In the genomic region with DNA sequence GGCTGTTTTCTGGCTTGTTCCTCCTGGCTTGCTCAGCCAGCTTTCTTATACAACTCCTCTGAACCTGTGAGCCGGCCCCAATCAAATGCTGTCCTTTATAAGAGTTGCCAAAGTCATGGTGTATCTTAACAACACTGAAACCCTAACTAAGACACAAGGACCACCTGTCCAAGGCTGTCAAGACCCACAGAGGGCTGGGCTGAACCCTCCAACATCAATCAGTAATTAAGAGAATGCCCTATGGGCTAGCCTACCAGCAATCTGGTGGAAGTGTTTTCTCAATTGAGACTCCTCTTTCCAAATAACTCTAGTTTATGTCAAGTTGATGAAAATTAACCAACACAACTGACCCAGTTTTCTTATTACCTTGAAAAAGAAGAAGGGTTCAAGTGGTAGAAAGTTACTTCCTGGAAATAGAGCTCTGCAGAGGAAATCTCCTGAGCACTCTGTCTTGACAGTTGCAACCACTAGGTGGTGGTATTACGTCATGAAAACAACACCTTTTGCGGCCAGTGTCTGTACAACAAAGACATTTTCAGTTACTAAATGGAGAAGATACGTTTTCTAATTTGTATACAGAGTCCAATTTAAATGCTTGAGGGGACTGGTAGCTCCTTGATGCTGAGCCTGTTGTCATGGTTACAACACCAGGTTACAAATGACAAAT, we compare ENCODE assay signal across 9 mouse cellular contexts. TPM values are rescaled to one million over a fixed set of nuclear protein-coding genes. Genes with fewer than 3 reads are reported as not detected.
DNase-seq lines count a peak whose midpoint lies in the region; ATAC-seq lines count a peak whose summit lies in the region.
"Had no signal": no experiment of that assay in that cellular context is flagged by ENCODE, and none has a peak within 500 bp of the region (broad histone marks: within the 10 kb centered on the region; RNA-seq: fewer than 3 reads in every experiment).

No protein-coding gene starts in this region.

- no peak overlapping the region for H3K4me2 ChIP-seq in embryonic facial prominence, embryonic 11.5 days (ENCODE audit: low read depth, low read length)
- no peak overlapping the region for H3K4me2 ChIP-seq in lung, embryonic 16.5 days (ENCODE audit: low read depth, low read length)
- H3K4me2 ChIP-seq: heart, embryonic 15.5 days had no signal

- no peak; the same call in 1 of the 2 replicates for ATAC-seq in embryonic facial prominence, embryonic 11.5 days (replicated peaks; ENCODE audit: insufficient number of reproducible peaks, low FRiP score, low TSS enrichment, low read depth)
- peak; percentile 67; the same call in 1 of the 2 replicates for ATAC-seq in lung, embryonic 16.5 days (ENCODE audit: low read depth)

- no peaks in the 10 kb centered on the region for H3K36me3 ChIP-seq in embryonic facial prominence, embryonic 11.5 days (replicated peaks; ENCODE audit: control insufficient read depth, insufficient read depth, low read depth, low read length)
- H3K36me3 ChIP-seq in lung, embryonic 16.5 days (ENCODE audit: control insufficient read depth, insufficient read depth, low read length) = no peaks in the 10 kb centered on the region
- H3K36me3 ChIP-seq: heart, embryonic 15.5 days had no signal

- WGBS in embryonic facial prominence, embryonic 11.5 days = 24% methylated on average over 4 of the region's 4 CpGs
- WGBS in lung, embryonic 16.5 days = 25% methylated on average over 4 of the region's 4 CpGs

- H3K4me3 ChIP-seq in embryonic facial prominence, embryonic 11.5 days (ENCODE audit: low read depth, low read length) = no peak overlapping the region
- no peak overlapping the region for H3K4me3 ChIP-seq in lung, embryonic 16.5 days (ENCODE audit: low read length)
- H3K4me3 ChIP-seq: heart, embryonic 15.5 days had no signal

- intact Hi-C loops in heart, postnatal 10 days (cut with DNase I) = loop anchor here (1.0 kb wide), 2 partner anchors 136 to 203 kb away; no protein-coding TSS in a partner anchor

- H3K4me1 ChIP-seq in embryonic facial prominence, embryonic 11.5 days (ENCODE audit: control insufficient read depth, insufficient read depth, low read length) = no peaks in the 10 kb centered on the region
- peaks cover 9% of the 10 kb centered on the region; the same call in 1 of the 2 replicates for H3K4me1 ChIP-seq in lung, embryonic 16.5 days (replicated peaks; ENCODE audit: control insufficient read depth, insufficient read depth, low read length)

- no peaks in the 10 kb centered on the region for H3K27me3 ChIP-seq in embryonic facial prominence, embryonic 11.5 days (ENCODE audit: control insufficient read depth, insufficient read depth, low read length)
- H3K27me3 ChIP-seq in lung, embryonic 16.5 days (ENCODE audit: control insufficient read depth, insufficient read depth, low read depth, low read length) = no peaks in the 10 kb centered on the region

- DNase-seq in CD8-positive naive resting alpha-beta T cell, adult 2 months (ENCODE audit: low read depth in 2 of 2, low spot score in 2 of 2) = peak; percentile 70 to 86
- peak; percentile 80 for DNase-seq in adrenal gland, postnatal 10 days
- peak; percentile 89 for DNase-seq in embryonic facial prominence, embryonic 11.5 days (ENCODE audit: low spot score)
- DNase-seq in heart, postnatal 10 days = peak; percentile 87 to 91
- DNase-seq in kidney, postnatal 4 days = peak; percentile 74 to 83
- DNase-seq in ovary, adult 18-20 months (ENCODE audit: low spot score) = peak; percentile 26
- DNase-seq in thymus, postnatal 0 days (ENCODE audit: low spot score) = peak; percentile 89

- H3K9me3 ChIP-seq in embryonic facial prominence, embryonic 11.5 days (replicated peaks; ENCODE audit: control insufficient read depth, low read length) = no peaks in the 10 kb centered on the region
- no peaks in the 10 kb centered on the region for H3K9me3 ChIP-seq in lung, embryonic 16.5 days (ENCODE audit: control insufficient read depth, low read length)
- H3K9me3 ChIP-seq: heart, embryonic 15.5 days had no signal

- H3K9ac ChIP-seq in embryonic facial prominence, embryonic 11.5 days (replicated peaks; ENCODE audit: low read length) = no peak overlapping the region
- no peak overlapping the region for H3K9ac ChIP-seq in lung, embryonic 16.5 days (ENCODE audit: low read length)
- H3K9ac ChIP-seq: heart, embryonic 15.5 days had no signal

- H3K27ac ChIP-seq in embryonic facial prominence, embryonic 11.5 days (replicated peaks; ENCODE audit: low read depth, low read length) = no peak overlapping the region
- no peak overlapping the region for H3K27ac ChIP-seq in lung, embryonic 16.5 days (ENCODE audit: low read length)
- H3K27ac ChIP-seq: heart, embryonic 15.5 days had no signal

RNA-seq across cellular contexts. Expression of a gene that starts 1.4 kb away (rescaled TPM):
- 10 to 100 TPM; 37.0 to 58.7 TPM for total RNA-seq in adrenal gland, postnatal 10 days (2021)
- polyA plus RNA-seq in embryonic facial prominence, embryonic 11.5 days (2014; fragmentation: Nextera tagmentation; extraction: Ambion mirVana) = 21.0 and 24.8 TPM in 2 replicates
- 10 to 100 TPM; 51.1 to 60.0 TPM for total RNA-seq in heart, postnatal 10 days (2021)
- 57.4 and 66.1 TPM in 2 replicates for polyA plus RNA-seq in lung, embryonic 16.5 days (2015; fragmentation: Nextera tagmentation; extraction: Ambion mirVana)
- polyA plus RNA-seq in thymus, postnatal 0 days (2015; fragmentation: Nextera tagmentation; extraction: Ambion mirVana) = 14.7 and 18.0 TPM in 2 replicates

RNA-seq across cellular contexts. Expression of a gene that starts 35.9 kb away (rescaled TPM):
- under 1 TPM; 0.42 to 0.58 TPM for total RNA-seq in adrenal gland, postnatal 10 days (2021)
- polyA plus RNA-seq in embryonic facial prominence, embryonic 11.5 days (2014; fragmentation: Nextera tagmentation; extraction: Ambion mirVana) = 0.66 and 0.83 TPM in 2 replicates
- total RNA-seq in heart, postnatal 10 days (2021) = under 1 TPM; 0.22 to 0.34 TPM
- 0.40 and 0.54 TPM in 2 replicates for polyA plus RNA-seq in lung, embryonic 16.5 days (2015; fragmentation: Nextera tagmentation; extraction: Ambion mirVana)
- 0.32 and 0.49 TPM in 2 replicates for polyA plus RNA-seq in thymus, postnatal 0 days (2015; fragmentation: Nextera tagmentation; extraction: Ambion mirVana)

RNA-seq across cellular contexts. Expression of a gene that starts 36.2 kb away (rescaled TPM):
- total RNA-seq in adrenal gland, postnatal 10 days (2021) = 10 to 100 TPM; 40.3 to 46.7 TPM
- 103 and 105 TPM in 2 replicates for polyA plus RNA-seq in embryonic facial prominence, embryonic 11.5 days (2014; fragmentation: Nextera tagmentation; extraction: Ambion mirVana)
- 10 to 100 TPM; 23.4 to 24.4 TPM for total RNA-seq in heart, postnatal 10 days (2021)
- 79.9 and 83.8 TPM in 2 replicates for polyA plus RNA-seq in lung, embryonic 16.5 days (2015; fragmentation: Nextera tagmentation; extraction: Ambion mirVana)
- 55.2 and 62.3 TPM in 2 replicates for polyA plus RNA-seq in thymus, postnatal 0 days (2015; fragmentation: Nextera tagmentation; extraction: Ambion mirVana)

RNA-seq across cellular contexts. Expression of a gene that starts 41.4 kb away (rescaled TPM):
- total RNA-seq in adrenal gland, postnatal 10 days (2021) = 100 to 1,000 TPM; 110 to 122 TPM
- polyA plus RNA-seq in embryonic facial prominence, embryonic 11.5 days (2014; fragmentation: Nextera tagmentation; extraction: Ambion mirVana) = 88.7 and 90.2 TPM in 2 replicates
- total RNA-seq in heart, postnatal 10 days (2021) = 10 to 100 TPM; 61.1 to 65.2 TPM
- 141 and 168 TPM in 2 replicates for polyA plus RNA-seq in lung, embryonic 16.5 days (2015; fragmentation: Nextera tagmentation; extraction: Ambion mirVana)
- 52.8 and 54.4 TPM in 2 replicates for polyA plus RNA-seq in thymus, postnatal 0 days (2015; fragmentation: Nextera tagmentation; extraction: Ambion mirVana)

RNA-seq across cellular contexts. Expression of a gene that starts 57.8 kb away (rescaled TPM):
- 10 to 100 TPM; 16.7 to 19.5 TPM for total RNA-seq in adrenal gland, postnatal 10 days (2021)
- polyA plus RNA-seq in embryonic facial prominence, embryonic 11.5 days (2014; fragmentation: Nextera tagmentation; extraction: Ambion mirVana) = 10.1 and 15.2 TPM in 2 replicates
- total RNA-seq in heart, postnatal 10 days (2021) = 1 to 10 TPM; 6.1 to 6.4 TPM
- 19.1 and 20.9 TPM in 2 replicates for polyA plus RNA-seq in lung, embryonic 16.5 days (2015; fragmentation: Nextera tagmentation; extraction: Ambion mirVana)
- polyA plus RNA-seq in thymus, postnatal 0 days (2015; fragmentation: Nextera tagmentation; extraction: Ambion mirVana) = 7.0 and 7.5 TPM in 2 replicates

Comparison
In these comparisons a context has a peak if more than half of its experiments do, and no peak if none do; other contexts are left out.
1. DNase-seq: peak in every context shown above with its lines; median percentile 89 in embryonic facial prominence, embryonic 11.5 days; 89 in heart, postnatal 10 days; 89 in thymus, postnatal 0 days; 80 in adrenal gland, postnatal 10 days; 78 in kidney, postnatal 4 days; 78 in CD8-positive naive resting alpha-beta T cell, adult 2 months; 26 in ovary, adult 18-20 months.